Mouse (Mus musculus) cortical plate, adult 2 months (tissue): ENCODE data around the gene Agbl5.

Source experiments
- CTCF ChIP-seq: fragments of 200-500 bp; IDR thresholded peaks from 2 replicates; pipeline ENCODE4 v1.5.1; 2011; ENCODE audit warnings: mild to moderate bottlenecking, control low read depth, low read length; ENCODE audit not compliant: insufficient read depth; ENCODE audit errors: extremely low read depth
- POLR2A ChIP-seq: fragments of 200-500 bp; IDR thresholded peaks from 2 replicates; pipeline ENCODE4 v1.6.1; 2011; ENCODE audit warnings: mild to moderate bottlenecking, low read length, control low read depth; ENCODE audit not compliant: insufficient read depth; ENCODE audit errors: extremely low read depth

- TF ChIP-seq POLR2A (no peak), CTCF (no peak)
These were observed 1.9 kb downstream of the Agbl5 start for GRCm38 (mm10) chr5:30890375-30890774.
